Mouse (Mus musculus) kidney, postnatal 0 days (tissue): ENCODE measurements at regions not wholly inside any gene's neighbourhood (a gene's known extent, or its start where the extent isn't known, plus 50 kb on each side); places are given as distances from the start of the nearest gene placed in this dataset.

Experiments
- ATAC-seq: fragments of 200-750 bp; cut with Nextera tagmentation; replicated peaks from 2 replicates; pipeline ENCODE4 v1.8.0; 2017; ENCODE audit warnings: low read depth, moderate number of reproducible peaks, moderate TSS enrichment, moderate library complexity; ENCODE audit not compliant: low FRiP score
- DNase-seq: peaks from one replicate; pipeline ENCODE4 v3.0.0-alpha.2; 2016; ENCODE audit warnings: low spot score
- H3K27ac ChIP-seq: fragments of 300-500 bp; sonication (generic); 2 replicates; pipeline ENCODE4 v1.5.1; 2014; ENCODE audit warnings: mild to moderate bottlenecking
- H3K27me3 ChIP-seq: fragments of 300-500 bp; sonication (generic); 2 replicates; pipeline ENCODE4 v1.6.1; 2014; ENCODE audit warnings: low read length, mixed read lengths; ENCODE audit not compliant: insufficient read depth
- H3K36me3 ChIP-seq: fragments of 300-500 bp; sonication (generic); 2 replicates; pipeline ENCODE4 v1.6.1; 2014; ENCODE audit warnings: low read length, mixed read lengths; ENCODE audit not compliant: insufficient read depth
- H3K4me1 ChIP-seq: fragments of 300-500 bp; sonication (generic); replicated peaks from 2 replicates; pipeline ENCODE4 v1.6.1; 2014; ENCODE audit warnings: antibody characterized with exemption, low read length, mixed read lengths; ENCODE audit not compliant: insufficient read depth
- H3K4me2 ChIP-seq: fragments of 300-500 bp; sonication (generic); 2 replicates; pipeline ENCODE4 v1.6.1; 2014; ENCODE audit warnings: mild to moderate bottlenecking, low read length, moderate library complexity, mixed read lengths
- H3K4me3 ChIP-seq: fragments of 300-500 bp; sonication (generic); replicated peaks from 2 replicates; pipeline ENCODE4 v1.5.1; 2014; ENCODE audit warnings: low read depth, low read length
- H3K9ac ChIP-seq: fragments of 300-500 bp; sonication (generic); 2 replicates; pipeline ENCODE4 v1.6.1; 2014; ENCODE audit warnings: low read depth, low read length
- H3K9me3 ChIP-seq: fragments of 300-500 bp; sonication (generic); replicated peaks from 2 replicates; pipeline ENCODE4 v1.6.1; 2016; ENCODE audit warnings: low read length, inconsistent platforms, mixed read lengths
- CTCF ChIP-seq: IDR thresholded peaks from 2 replicates; pipeline ENCODE4 v1.5.1; 2016; ENCODE audit warnings: antibody characterized with exemption, low read depth, mild to moderate bottlenecking, moderate library complexity
- WGBS: fragments of 180-500 bp; shearing (Covaris S2); extraction: QIAGEN DNeasy Blood & Tissue Kit; methylation state at CpG from one replicate; pipeline ENCODE4 v1.1.7; 2014; 5-methylcytosine and 5-hydroxymethylcytosine counted together

- H3K27me3 ChIP-seq = no peaks in the 10 kb centered on the region
- DNase-seq (no peak), ATAC-seq (peak; percentile 72; the same call in 1 of the 2 replicates)
- no peak overlapping the region for H3K4me2 ChIP-seq
- 59% methylated on average over 5 of the region's 5 CpGs for WGBS
- H3K9ac ChIP-seq = no peak overlapping the region
- H3K9me3 ChIP-seq = no peaks in the 10 kb centered on the region
- H3K4me1 ChIP-seq = no peaks in the 10 kb centered on the region
- H3K4me3 ChIP-seq = no peak overlapping the region
- H3K36me3 ChIP-seq = no peaks in the 10 kb centered on the region
- H3K27ac ChIP-seq = peak overlapping the region; percentile 32
- no peak for TF ChIP-seq CTCF
These were observed 207.7 kb upstream of the Pde3a start for GRCm38 (mm10) chr6:141041358-141041757.

GRCm38 (mm10) chr6:141041781-141042625, 207.1 kb upstream of the Pde3a start:
- peak overlapping the region; percentile 68 for H3K27ac ChIP-seq
- 59% methylated on average over 16 of the region's 16 CpGs for WGBS
- H3K9me3 ChIP-seq = no peaks in the 10 kb centered on the region
- H3K4me3 ChIP-seq = no peak overlapping the region
- H3K36me3 ChIP-seq = no peaks in the 10 kb centered on the region
- peak; percentile 89 for DNase-seq
- ATAC-seq = peak; percentile 78
- H3K4me1 ChIP-seq = no peaks in the 10 kb centered on the region
- H3K27me3 ChIP-seq = no peaks in the 10 kb centered on the region
- H3K4me2 ChIP-seq = no peak overlapping the region
- H3K9ac ChIP-seq = no peak overlapping the region
- no peak for TF ChIP-seq CTCF

GRCm38 (mm10) chr6:141048271-141048670, 200.8 kb upstream of the Pde3a start:
- Histone ChIP-seq H3K4me2 (no peak overlapping the region), H3K4me3 (no peak overlapping the region), H3K27ac (no peak overlapping the region), H3K9me3 (no peaks in the 10 kb centered on the region), H3K36me3 (no peaks in the 10 kb centered on the region), H3K27me3 (no peaks in the 10 kb centered on the region), H3K4me1 (no peaks in the 10 kb centered on the region), H3K9ac (no peak overlapping the region)
- no peak for ATAC-seq
- TF ChIP-seq CTCF = no peak
- WGBS = 81% methylated on average over 2 of the region's 2 CpGs
- DNase-seq = no peak

- Histone ChIP-seq H3K9me3 (no peaks in the 10 kb centered on the region), H3K4me1 (no peaks in the 10 kb centered on the region), H3K9ac (no peak overlapping the region), H3K4me2 (no peak overlapping the region), H3K4me3 (no peak overlapping the region), H3K36me3 (no peaks in the 10 kb centered on the region), H3K27ac (no peak overlapping the region), H3K27me3 (no peaks in the 10 kb centered on the region)
- DNase-seq (no peak), ATAC-seq (no peak)
- WGBS = 67% methylated on average over 11 of the region's 11 CpGs
- no peak for TF ChIP-seq CTCF
These were observed 198.9 kb upstream of the Pde3a start for GRCm38 (mm10) chr6:141050038-141050684.

GRCm38 (mm10) chr6:141054026-141054425, 195.0 kb upstream of the Pde3a start:
- Histone ChIP-seq H3K27ac (no peak overlapping the region), H3K4me1 (no peaks in the 10 kb centered on the region), H3K9ac (no peak overlapping the region), H3K4me2 (no peak overlapping the region), H3K9me3 (no peaks in the 10 kb centered on the region), H3K27me3 (no peaks in the 10 kb centered on the region), H3K4me3 (no peak overlapping the region), H3K36me3 (no peaks in the 10 kb centered on the region)
- DNase-seq = peak; percentile 87
- no peak for ATAC-seq
- no peak for TF ChIP-seq CTCF
- WGBS = 22% methylated on average over 7 of the region's 7 CpGs

GRCm38 (mm10) chr6:141059250-141059916, 189.7 kb upstream of the Pde3a start:
- TF ChIP-seq CTCF = no peak
- Histone ChIP-seq H3K9ac (no peak overlapping the region), H3K9me3 (peaks cover 4% of the 10 kb centered on the region; the same call in 1 of the 2 replicates), H3K4me3 (no peak overlapping the region), H3K4me1 (no peaks in the 10 kb centered on the region), H3K27me3 (no peaks in the 10 kb centered on the region), H3K4me2 (no peak overlapping the region), H3K36me3 (no peaks in the 10 kb centered on the region), H3K27ac (no peak overlapping the region)
- ATAC-seq (no peak), DNase-seq (no peak)
- WGBS = 92% methylated on average over 11 of the region's 11 CpGs
